Mouse (Mus musculus) large intestine, adult 2 months (tissue): ENCODE measurements around the gene Phf14. TPM values are rescaled to one million over a fixed set of nuclear protein-coding genes. Genes with fewer than 3 reads are reported as not detected.

ENCODE experiments used
- DNase-seq: peaks from one replicate; pipeline ENCODE4 v3.0.0-alpha.2; 2012; ENCODE audit warnings: low read depth, low spot score
- WGBS: fragments of 180-500 bp; shearing (Covaris S2); methylation state at CpG from one replicate; pipeline ENCODE4 v1.1.7; 2018; 5-methylcytosine and 5-hydroxymethylcytosine counted together
- polyA plus RNA-seq: library from polyadenylated mRNA; depleted of rRNA; stranded (reverse); fragments of >200 nt; gene quantifications from 2 replicates; pipeline ENCODE4 v1.2.3, GENCODE M21; 2012

Gene Phf14
- polyA plus RNA-seq, 1 experiment = 3.4 TPM

GRCm38 (mm10) chr6:12019736-12020135, 112.1 kb downstream of the Phf14 start:
- WGBS = 27% methylated on average over 1 of the region's 1 CpGs
- DNase-seq = no peak

GRCm38 (mm10) chr6:12020156-12020555, 112.5 kb downstream of the Phf14 start:
- 24% methylated on average over 3 of the region's 3 CpGs for WGBS
- DNase-seq = peak; percentile 59

GRCm38 (mm10) chr6:12020738-12021137, 113.1 kb downstream of the Phf14 start:
- DNase-seq = no peak
- 42% methylated on average over 4 of the region's 4 CpGs for WGBS

GRCm38 (mm10) chr6:12021480-12021879, 113.9 kb downstream of the Phf14 start:
- WGBS = 57% methylated on average over 4 of the region's 4 CpGs
- no peak for DNase-seq

- DNase-seq = no peak
- WGBS = 97% methylated on average over 2 of the region's 2 CpGs
These were observed 115.8 kb downstream of the Phf14 start for GRCm38 (mm10) chr6:12023395-12023794.

GRCm38 (mm10) chr6:12026804-12027537, 119.4 kb downstream of the Phf14 start:
- no peak for DNase-seq

GRCm38 (mm10) chr6:12034561-12034960, 127.0 kb downstream of the Phf14 start:
- WGBS = 72% methylated on average over 4 of the region's 4 CpGs
- no peak for DNase-seq

More at GRCm38 (mm10) chr6:12026804-12027537, 119.4 kb downstream of the Phf14 start:
- 69% methylated on average over 2 of the region's 2 CpGs for WGBS

- WGBS = 79% methylated on average over 7 of the region's 7 CpGs
- DNase-seq = no peak
These were observed 130.7 kb downstream of the Phf14 start for GRCm38 (mm10) chr6:12038268-12038667.

GRCm38 (mm10) chr6:12052884-12053283, 145.3 kb downstream of the Phf14 start:
- WGBS = 93% methylated on average over 2 of the region's 2 CpGs

GRCm38 (mm10) chr6:12054149-12054548, 146.5 kb downstream of the Phf14 start:
- no peak for DNase-seq

More at GRCm38 (mm10) chr6:12052884-12053283, 145.3 kb downstream of the Phf14 start:
- no peak for DNase-seq

GRCm38 (mm10) chr6:12058717-12059116, 151.1 kb downstream of the Phf14 start:
- 68% methylated on average over 5 of the region's 5 CpGs for WGBS
- DNase-seq = no peak

More at GRCm38 (mm10) chr6:12054149-12054548, 146.5 kb downstream of the Phf14 start:
- 47% methylated on average over 3 of the region's 3 CpGs for WGBS

- DNase-seq = peak; percentile 32
- WGBS = 39% methylated on average over 7 of the region's 7 CpGs
These were observed 152.4 kb downstream of the Phf14 start for GRCm38 (mm10) chr6:12059971-12060370.

- peak; percentile 38 for DNase-seq
- WGBS = 54% methylated on average over 9 of the region's 9 CpGs
These were observed 153.0 kb downstream of the Phf14 start for GRCm38 (mm10) chr6:12060452-12061140.

- WGBS = 87% methylated on average over 4 of the region's 4 CpGs
- no peak for DNase-seq
These were observed 160.3 kb downstream of the Phf14 start for GRCm38 (mm10) chr6:12067956-12068355.

- 73% methylated on average over 2 of the region's 2 CpGs for WGBS
These were observed 161.7 kb downstream of the Phf14 start for GRCm38 (mm10) chr6:12069357-12069756.

GRCm38 (mm10) chr6:12074599-12074998, 167.0 kb downstream of the Phf14 start:
- DNase-seq = no peak
- 30% methylated on average over 5 of the region's 5 CpGs for whole genome bisulfite sequencing

More at GRCm38 (mm10) chr6:12069357-12069756, 161.7 kb downstream of the Phf14 start:
- no peak for DNase-seq

GRCm38 (mm10) chr6:12077338-12077737, 169.7 kb downstream of the Phf14 start:
- no peak for DNase-seq
- 91% methylated on average over 7 of the region's 7 CpGs for WGBS

GRCm38 (mm10) chr6:12077880-12078618, 170.4 kb downstream of the Phf14 start:
- WGBS = 83% methylated on average over 8 of the region's 8 CpGs
- no peak for DNase-seq

- WGBS = 96% methylated on average over 4 of the region's 4 CpGs
- DNase-seq = no peak
These were observed 171.7 kb downstream of the Phf14 start for GRCm38 (mm10) chr6:12079260-12079659.

- DNase-seq = no peak
- WGBS = 72% methylated on average over 5 of the region's 5 CpGs
These were observed 172.8 kb downstream of the Phf14 start for GRCm38 (mm10) chr6:12080423-12080822.
